Mouse (Mus musculus) heart, embryonic 13.5 days (tissue): ENCODE results near the gene Pip4k2b. TPM values are rescaled to one million over a fixed set of nuclear protein-coding genes. Genes with fewer than 3 reads are reported as not detected.
"Not testable (repeated sequence)": the region's sequence is repeated elsewhere in the genome, so short reads cannot be mapped to it uniquely, and the experiment has no call there.

Experiments
- ATAC-seq: fragments of 200-750 bp; cut with Nextera tagmentation; 2 replicates; pipeline ENCODE4 v1.8.0; 2017; ENCODE audit warnings: moderate TSS enrichment; ENCODE audit not compliant: insufficient number of reproducible peaks, low FRiP score, low TSS enrichment; ENCODE audit errors: extremely low read depth
- H3K27ac ChIP-seq: fragments of 300-500 bp; sonication (generic); replicated peaks from 2 replicates; pipeline ENCODE4 v1.5.1; 2015; ENCODE audit warnings: moderate library complexity, mild to moderate bottlenecking, inconsistent platforms
- H3K27me3 ChIP-seq: fragments of 300-500 bp; sonication (generic); replicated peaks from 2 replicates; pipeline ENCODE4 v1.6.1; 2015; ENCODE audit warnings: mild to moderate bottlenecking, inconsistent platforms
- H3K36me3 ChIP-seq: fragments of 300-500 bp; sonication (generic); 2 replicates; pipeline ENCODE4 v1.6.1; 2015; ENCODE audit warnings: mild to moderate bottlenecking, inconsistent platforms
- H3K4me1 ChIP-seq: fragments of 300-500 bp; sonication (generic); 2 replicates; pipeline ENCODE4 v1.6.1; 2015; ENCODE audit warnings: inconsistent platforms
- H3K4me2 ChIP-seq: fragments of 300-500 bp; sonication (generic); 2 replicates; pipeline ENCODE4 v1.6.1; 2015; ENCODE audit warnings: inconsistent platforms, mild to moderate bottlenecking, moderate library complexity
- H3K4me3 ChIP-seq: fragments of 300-500 bp; sonication (generic); 2 replicates; pipeline ENCODE4 v1.5.1; 2015; ENCODE audit warnings: moderate library complexity, mild to moderate bottlenecking, inconsistent platforms
- H3K9ac ChIP-seq: fragments of 300-500 bp; sonication (generic); 2 replicates; pipeline ENCODE4 v1.6.1; 2015; ENCODE audit warnings: inconsistent platforms, mild to moderate bottlenecking, moderate library complexity
- H3K9me3 ChIP-seq: fragments of 300-500 bp; sonication (generic); 2 replicates; pipeline ENCODE4 v1.6.1; 2016; ENCODE audit warnings: inconsistent platforms
- WGBS: fragments of 180-500 bp; shearing (Covaris S2); methylation state at CpG from one replicate; pipeline ENCODE4 v1.1.7; 2015; ENCODE audit warnings: mixed read lengths; 5-methylcytosine and 5-hydroxymethylcytosine counted together
- polyA plus RNA-seq: library from polyadenylated mRNA; unstranded; fragments of >200 nt; fragmentation: Nextera tagmentation; extraction: Ambion mirVana; gene quantifications from 2 replicates; pipeline ENCODE4 v1.2.1, GENCODE M21; 2015

The Pip4k2b gene
- polyA plus RNA-seq, 1 experiment from 2014 or later: 1.0 TPM

DNA sequence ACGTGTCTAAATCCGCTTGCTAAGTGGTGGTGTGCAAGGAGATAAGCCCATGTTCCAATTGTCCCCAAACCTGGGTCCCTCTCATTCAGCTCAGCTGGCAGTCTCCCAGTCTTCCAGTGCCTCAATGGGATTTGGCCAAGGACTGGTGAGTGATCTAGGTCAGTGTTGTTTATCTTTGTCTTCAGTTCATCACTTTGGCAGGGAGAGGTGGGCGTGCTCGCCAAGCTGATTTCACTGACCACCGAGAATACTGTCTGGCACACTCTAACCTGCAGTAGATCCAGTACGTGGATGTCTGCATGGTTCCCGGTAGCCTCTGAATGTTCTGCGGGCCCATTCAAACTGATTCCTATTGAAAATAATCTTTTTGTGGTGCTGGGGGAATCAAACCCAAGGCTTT is 30.6 kb downstream of the Pip4k2b start:
- Histone ChIP-seq H3K4me2 (no peak overlapping the region), H3K9ac (no peak overlapping the region), H3K4me3 (no peak overlapping the region), H3K36me3 (peaks cover 79% of the 10 kb centered on the region), H3K27me3 (no peaks in the 10 kb centered on the region), H3K4me1 (peaks cover 20% of the 10 kb centered on the region), H3K27ac (no peak overlapping the region), H3K9me3 (no peaks in the 10 kb centered on the region)
- no peak for ATAC-seq
- WGBS: 72% methylated on average over 8 of the region's 8 CpGs

DNA sequence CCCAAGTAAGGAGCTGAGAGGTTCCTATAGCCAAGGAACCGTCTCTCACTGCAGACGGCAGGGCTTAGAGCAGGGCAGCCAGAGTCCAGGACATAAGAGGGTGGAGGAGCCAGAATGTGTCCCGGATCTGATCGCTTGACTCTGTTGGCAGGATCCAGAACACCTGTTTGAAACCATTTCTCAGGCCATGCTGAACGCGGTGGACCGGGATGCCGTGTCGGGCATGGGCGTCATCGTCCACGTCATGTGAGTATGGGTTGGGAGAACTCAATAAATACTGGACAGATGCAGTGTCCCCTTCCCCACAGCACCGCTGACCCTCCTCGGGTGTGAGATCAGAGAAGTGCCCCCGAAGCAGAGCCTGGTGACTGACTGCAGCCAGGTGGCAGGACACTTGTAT is 32.2 kb downstream of the Pip4k2b start:
- H3K4me3 ChIP-seq: no peak overlapping the region
- H3K4me2 ChIP-seq: no peak overlapping the region
- peaks cover 81% of the 10 kb centered on the region for H3K36me3 ChIP-seq
- H3K9ac ChIP-seq: no peak overlapping the region
- H3K27me3 ChIP-seq: no peaks in the 10 kb centered on the region
- H3K27ac ChIP-seq: no peak overlapping the region
- ATAC-seq: no peak
- WGBS: 95% methylated on average over 15 of the region's 15 CpGs
- H3K4me1 ChIP-seq: peaks cover 16% of the 10 kb centered on the region
- no peaks in the 10 kb centered on the region for H3K9me3 ChIP-seq

DNA sequence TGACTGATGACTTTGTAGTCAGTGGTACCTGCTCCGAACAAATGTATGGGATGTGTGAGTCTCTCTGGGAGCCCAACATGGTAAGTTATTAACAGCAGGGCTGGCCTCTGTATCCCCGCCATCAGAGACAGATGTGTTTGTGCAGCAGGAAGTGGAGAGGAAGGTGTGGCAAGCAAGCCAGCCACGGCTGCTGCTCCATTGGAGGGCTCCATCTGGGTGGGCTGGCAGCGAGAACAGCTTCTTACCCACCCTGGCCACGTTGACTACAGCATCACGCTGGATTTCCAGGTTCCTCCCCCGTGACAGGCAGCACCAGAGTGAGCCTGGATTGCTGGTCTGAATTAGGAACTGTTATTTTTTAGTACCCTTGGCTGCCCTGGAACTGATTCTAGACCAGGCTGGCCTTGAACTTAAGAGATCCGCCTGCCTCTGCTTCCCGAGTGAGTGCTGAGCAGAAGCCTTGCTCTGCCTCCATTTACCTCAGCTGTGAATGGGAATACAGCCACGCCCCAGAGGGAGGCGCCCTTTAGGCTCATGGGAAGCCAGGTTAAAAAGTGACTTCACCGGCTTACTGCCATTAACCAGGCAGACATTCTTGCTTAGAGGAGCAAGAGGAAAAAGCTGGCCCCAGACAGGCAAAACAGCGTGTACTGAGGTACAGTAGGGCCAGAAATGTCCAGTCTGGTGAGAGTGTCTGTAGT is 33.2 kb downstream of the Pip4k2b start:
- Histone ChIP-seq H3K4me3 (no peak overlapping the region), H3K9me3 (no peaks in the 10 kb centered on the region), H3K9ac (no peak overlapping the region), H3K4me1 (peaks cover 15% of the 10 kb centered on the region), H3K4me2 (no peak overlapping the region), H3K27ac (no peak overlapping the region), H3K36me3 (peaks cover 85% of the 10 kb centered on the region), H3K27me3 (no peaks in the 10 kb centered on the region)
- WGBS: 82% methylated on average over 13 of the region's 13 CpGs
- ATAC-seq: no peak

DNA sequence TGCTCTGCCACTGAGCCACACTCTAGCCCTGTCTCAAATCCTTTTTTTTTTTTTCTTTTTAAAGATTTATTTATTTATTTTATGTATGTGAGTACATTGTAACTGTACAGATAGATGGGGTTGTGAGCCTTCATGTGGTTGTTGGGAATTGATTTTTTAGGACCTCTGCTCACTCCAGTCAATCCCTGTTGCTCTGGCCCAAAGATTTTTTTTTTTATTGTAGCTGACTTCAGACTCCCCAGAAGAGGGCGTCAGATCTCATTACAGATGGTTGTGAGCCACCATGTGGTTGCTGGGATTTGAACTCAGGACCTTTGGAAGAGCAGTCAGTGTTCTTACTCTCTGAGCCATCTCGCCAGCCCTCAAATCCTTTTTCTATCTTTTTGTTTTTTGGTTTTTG is 34.4 kb downstream of the Pip4k2b start:
- not testable (repeated sequence) for ATAC-seq, H3K4me3 ChIP-seq, H3K9me3 ChIP-seq, H3K27ac ChIP-seq, H3K4me2 ChIP-seq, H3K27me3 ChIP-seq, H3K4me1 ChIP-seq, H3K9ac ChIP-seq
- H3K36me3 ChIP-seq: peaks cover 93% of the 10 kb centered on the region
- 82% methylated on average over 2 of the region's 2 CpGs for WGBS

- Histone ChIP-seq H3K4me2 (peak within 1 kb of the TSS; percentile 97), H3K27me3 (no peaks in the 10 kb centered on the region), H3K9me3 (no peaks in the 10 kb centered on the region), H3K4me3 (peak within 1 kb of the TSS; percentile 96), H3K4me1 (peaks cover 30% of the 10 kb centered on the region), H3K9ac (peak within 1 kb of the TSS; percentile 90), H3K27ac (peak within 1 kb of the TSS; percentile 80), H3K36me3 (peaks cover 41% of the 10 kb centered on the region)
- ATAC-seq: peak; percentile 84
- under 1% methylated on average over 35 of the region's 35 CpGs for WGBS
Measured at GRCm38 (mm10) chr11:97703039-97703826, 41.3 kb downstream of the Pip4k2b start, which contains the start of gene Psmb3. TSS of gene Psmb3 (plus strand) at chr11:97703399.

GRCm38 (mm10) chr11:97702393-97702745 is 42.1 kb downstream of the Pip4k2b start:
- Histone ChIP-seq H3K27me3 (no peaks in the 10 kb centered on the region), H3K9ac (peak overlapping the region; percentile 80), H3K9me3 (no peaks in the 10 kb centered on the region), H3K4me1 (peaks cover 39% of the 10 kb centered on the region), H3K27ac (peak overlapping the region; percentile 80), H3K4me3 (peak overlapping the region; percentile 96), H3K36me3 (peaks cover 33% of the 10 kb centered on the region), H3K4me2 (peak overlapping the region; percentile 97)
- ATAC-seq: no peak
- WGBS: under 1% methylated on average over 24 of the region's 24 CpGs

- H3K4me1 ChIP-seq: peaks cover 45% of the 10 kb centered on the region
- WGBS: 52% methylated on average over 15 of the region's 15 CpGs
- peak overlapping the region; percentile 96 for H3K4me3 ChIP-seq
- peaks cover 27% of the 10 kb centered on the region for H3K36me3 ChIP-seq
- no peaks in the 10 kb centered on the region for H3K27me3 ChIP-seq
- ATAC-seq: no peak
- H3K9ac ChIP-seq: peak overlapping the region; percentile 98
- peak overlapping the region; percentile 33; the same call in 1 of the 2 replicates for H3K27ac ChIP-seq
- peak overlapping the region; percentile 97 for H3K4me2 ChIP-seq
- H3K9me3 ChIP-seq: no peaks in the 10 kb centered on the region
Measured at GRCm38 (mm10) chr11:97701581-97702392, 42.7 kb downstream of the Pip4k2b start.

GRCm38 (mm10) chr11:97700746-97701580 is 43.5 kb downstream of the Pip4k2b start:
- H3K27me3 ChIP-seq: no peaks in the 10 kb centered on the region
- no peaks in the 10 kb centered on the region for H3K9me3 ChIP-seq
- peak overlapping the region; percentile 96 for H3K4me3 ChIP-seq
- peak overlapping the region; percentile 99 for H3K27ac ChIP-seq
- peaks cover 19% of the 10 kb centered on the region for H3K36me3 ChIP-seq
- H3K9ac ChIP-seq: peak overlapping the region; percentile 98
- 17% methylated on average over 30 of the region's 30 CpGs for WGBS
- no peak for ATAC-seq
- H3K4me2 ChIP-seq: peak overlapping the region; percentile 97
- H3K4me1 ChIP-seq: peaks cover 53% of the 10 kb centered on the region

- WGBS: under 1% methylated on average over 85 of the region's 85 CpGs
- Histone ChIP-seq H3K27me3 (no peaks in the 10 kb centered on the region), H3K4me3 (peak within 1 kb of the TSS; percentile 96), H3K36me3 (peaks cover 11% of the 10 kb centered on the region), H3K9me3 (no peaks in the 10 kb centered on the region), H3K4me1 (peaks cover 61% of the 10 kb centered on the region), H3K4me2 (peak within 1 kb of the TSS; percentile 97), H3K9ac (peak within 1 kb of the TSS; percentile 98), H3K27ac (peak within 1 kb of the TSS; percentile 99)
- no peak for ATAC-seq
Measured at GRCm38 (mm10) chr11:97700003-97700745, 44.3 kb downstream of the Pip4k2b start, which contains the start of gene Pcgf2. TSS of gene Pcgf2 (minus strand) at chr11:97700497.

- H3K27me3 ChIP-seq: no peaks in the 10 kb centered on the region
- H3K4me3 ChIP-seq: peak overlapping the region; percentile 96
- peak overlapping the region; percentile 99 for H3K27ac ChIP-seq
- 0% methylated on average over 5 of the region's 9 CpGs for WGBS
- H3K4me2 ChIP-seq: peak overlapping the region; percentile 97
- peak overlapping the region; percentile 98 for H3K9ac ChIP-seq
- H3K4me1 ChIP-seq: peaks cover 64% of the 10 kb centered on the region
- ATAC-seq: peak; percentile 5; the same call in 1 of the 2 replicates
- peaks cover 5% of the 10 kb centered on the region; the same call in 1 of the 2 replicates for H3K36me3 ChIP-seq
- H3K9me3 ChIP-seq: no peaks in the 10 kb centered on the region
Measured at GRCm38 (mm10) chr11:97699626-97700002, 44.9 kb downstream of the Pip4k2b start.
